Mouse (Mus musculus): Measurements from ENCODE around the gene Bag3.
A peak's percentile ranks its signal among the peaks of the same experiment; 100 is the strongest.

Gene Bag3

DNA sequence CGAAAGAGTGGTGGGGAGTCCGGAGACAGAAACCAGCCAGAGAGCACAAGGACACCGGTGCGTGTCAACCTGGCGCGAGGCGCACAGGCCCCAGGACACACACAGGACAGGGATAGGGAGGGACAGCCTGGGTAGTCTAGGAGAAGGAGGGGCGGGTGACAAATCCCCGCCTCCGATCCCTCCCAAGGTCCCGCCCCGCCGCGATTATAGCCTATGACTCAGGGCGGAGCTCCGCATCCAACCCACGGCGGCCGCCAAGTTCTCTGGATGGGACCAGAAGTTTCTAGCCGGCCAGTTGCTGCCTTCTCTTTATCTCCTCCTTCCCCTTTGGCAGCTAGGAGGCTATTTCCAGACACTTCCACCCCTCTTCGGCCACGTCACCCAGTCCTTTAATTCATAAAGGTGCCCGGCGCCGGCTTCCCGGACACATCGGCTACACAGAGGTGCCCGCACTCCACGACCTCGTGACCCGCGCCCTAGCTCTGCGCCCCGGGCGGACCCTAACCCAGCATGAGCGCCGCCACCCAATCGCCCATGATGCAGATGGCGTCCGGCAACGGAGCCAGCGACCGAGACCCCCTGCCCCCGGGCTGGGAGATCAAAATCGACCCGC, at the start of gene Bag3:
TSS of gene Bag3 (plus strand) at position 268 of the 613 bp plus-strand sequence.
- peak; percentile 98 for DNase-seq

DNA sequence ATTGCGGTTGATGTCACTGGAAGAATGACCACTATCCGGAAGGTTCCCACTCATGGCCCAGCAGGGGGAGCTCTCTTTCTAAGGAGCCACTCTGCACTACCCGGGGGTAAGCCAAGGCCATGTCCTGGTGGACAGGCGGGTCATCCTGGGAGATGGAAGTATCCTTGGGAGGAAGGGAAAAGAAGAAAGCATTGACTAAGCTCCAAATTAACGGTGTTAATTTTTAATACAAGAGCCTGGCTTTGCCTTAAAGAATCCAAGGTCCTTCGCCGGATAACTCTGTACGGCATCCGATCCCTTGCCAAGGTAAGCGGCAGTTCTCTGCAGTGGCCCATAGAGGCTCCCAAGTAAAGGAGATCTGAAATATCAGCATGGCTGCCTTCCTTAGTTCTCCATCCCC, 49.1 kb upstream of the Bag3 start:
- peak; percentile 85 for DNase-seq

DNA sequence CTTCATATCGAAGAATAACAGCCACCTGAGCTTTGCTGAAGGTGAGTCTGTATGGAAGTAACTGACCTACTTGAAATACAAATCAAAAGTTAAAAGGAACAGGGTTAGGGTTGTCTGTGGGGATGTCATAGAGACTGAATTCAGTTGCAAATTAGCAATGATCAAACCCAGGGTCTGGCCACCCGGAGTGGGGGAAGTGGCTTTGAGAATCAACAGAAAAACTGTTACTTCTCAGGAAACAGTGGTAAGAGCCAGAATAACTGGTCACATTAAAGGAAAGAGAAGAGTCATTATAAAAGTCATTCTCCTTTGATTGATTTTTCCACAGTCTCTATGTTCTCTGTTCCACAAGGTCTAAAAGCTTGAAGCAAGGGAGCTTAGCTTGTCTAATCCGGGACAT, 34.4 kb upstream of the Bag3 start:
- no peak for DNase-seq

DNA sequence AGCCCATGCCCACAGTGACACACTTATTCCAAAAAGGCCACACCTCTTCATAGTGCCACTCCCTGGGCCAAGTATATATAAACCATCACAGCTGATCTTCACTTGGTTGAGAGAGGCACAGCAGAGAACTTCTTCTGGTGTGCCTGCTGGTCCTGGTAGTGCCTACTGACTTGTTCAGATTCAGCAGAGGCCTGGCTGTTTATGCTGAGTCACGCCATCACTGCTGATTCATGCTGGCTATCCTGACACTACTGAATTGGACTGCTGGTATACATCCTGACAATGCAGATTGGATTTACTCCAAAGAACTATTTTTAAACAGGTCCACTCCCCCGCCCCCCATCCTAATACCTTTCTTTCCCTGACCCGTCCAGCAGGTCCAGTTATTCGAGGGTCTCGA, 28.9 kb upstream of the Bag3 start:
- DNase-seq, result no peak

DNA sequence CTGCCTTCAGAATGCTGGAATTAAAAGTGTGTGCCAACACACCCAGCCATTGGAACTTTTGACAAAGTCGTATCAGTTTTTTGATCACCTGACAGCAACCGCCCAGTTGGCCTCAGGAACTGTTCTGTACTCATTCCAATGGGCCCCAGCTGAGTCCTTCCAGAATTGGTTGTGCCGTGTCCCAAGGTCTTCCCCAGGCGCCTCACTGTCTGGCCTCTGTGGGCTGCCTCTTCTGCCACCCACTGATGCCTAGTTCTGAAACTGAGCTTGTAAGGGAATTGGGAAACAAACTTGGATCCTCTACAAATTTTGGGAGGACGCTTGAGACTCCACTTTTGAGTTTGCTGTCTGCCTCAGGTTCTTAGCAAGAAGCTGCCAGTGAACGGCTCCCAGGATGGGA, 23.6 kb upstream of the Bag3 start:
- no peak for DNase-seq

DNA sequence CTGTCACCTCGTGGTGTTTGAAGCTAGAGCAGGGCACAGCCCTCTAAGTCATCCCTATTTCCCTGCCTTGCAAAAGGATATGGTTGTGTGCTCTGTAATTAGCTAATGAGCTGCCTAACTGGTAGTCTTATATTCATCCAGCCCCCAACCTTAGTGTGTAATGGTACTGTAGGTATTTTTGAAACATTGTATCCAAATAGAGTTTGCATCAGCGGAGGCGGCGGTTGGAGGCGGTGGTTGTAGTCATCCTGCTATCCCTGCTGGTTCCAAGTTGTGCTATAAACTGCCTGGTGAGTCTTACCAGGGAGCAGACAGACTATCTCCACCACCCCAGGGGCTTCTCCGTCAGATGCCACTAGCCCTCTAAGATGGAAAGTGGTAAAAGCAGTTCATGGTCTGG, 19.3 kb upstream of the Bag3 start:
- DNase-seq, result no peak

DNA sequence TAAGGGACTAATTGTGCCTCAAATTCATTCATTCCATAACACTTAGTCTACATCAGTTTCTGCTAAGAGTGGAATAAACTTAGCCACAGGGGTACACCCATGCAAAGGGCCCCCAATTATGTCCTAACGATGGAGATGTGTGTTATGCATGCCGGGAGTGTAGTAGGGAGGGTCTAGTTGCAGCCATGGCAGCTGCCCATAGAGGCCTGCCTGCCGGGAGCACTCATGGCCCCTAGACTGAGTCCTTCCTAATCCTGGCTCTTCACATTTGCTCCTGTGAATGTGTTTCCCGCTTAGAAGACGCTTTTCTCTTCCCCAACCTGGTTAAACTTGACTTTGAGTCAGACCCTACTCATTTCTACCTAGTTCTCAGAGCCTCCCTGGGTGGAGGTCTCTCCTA, 11.5 kb upstream of the Bag3 start:
- no peak for DNase-seq

DNA sequence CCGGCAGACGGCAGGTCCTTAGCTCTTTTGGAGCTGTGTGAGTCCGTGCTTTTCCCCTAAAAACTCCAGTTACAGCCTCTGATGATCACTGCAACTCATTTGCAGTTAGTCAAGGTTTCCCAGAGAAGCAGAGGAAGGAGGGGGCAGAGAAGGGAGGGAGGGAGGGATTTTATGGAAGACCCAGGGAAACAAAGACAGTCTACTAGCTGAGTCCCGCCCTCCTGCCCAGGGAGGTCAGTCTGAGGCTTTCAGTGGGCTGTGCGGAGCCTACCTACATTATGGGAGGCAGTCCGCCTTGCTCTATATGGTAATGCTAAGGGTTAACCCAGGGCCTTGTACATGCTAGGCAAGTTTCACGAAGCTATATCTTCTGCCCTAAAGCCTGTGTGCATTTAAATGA, 9.9 kb upstream of the Bag3 start:
- DNase-seq, result no peak

DNA sequence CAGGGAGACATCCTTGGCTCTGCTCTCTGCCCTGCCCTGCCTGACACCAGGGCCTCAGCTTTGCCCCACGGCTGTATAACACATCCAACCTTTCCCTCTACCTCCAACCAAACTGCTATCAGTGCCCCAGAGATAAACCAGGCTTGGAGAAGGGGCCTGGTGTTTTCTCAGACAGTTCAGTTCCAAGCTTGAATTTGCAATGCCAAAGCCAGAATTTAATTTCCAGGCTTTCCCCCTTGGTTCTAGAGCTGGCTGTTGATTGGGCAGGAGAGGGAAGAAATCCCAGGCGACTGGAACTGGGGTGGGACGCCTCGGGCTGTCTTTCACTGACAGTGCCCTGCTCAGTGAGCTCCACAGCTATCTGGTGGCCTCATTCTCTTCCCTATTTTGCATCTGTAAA, 9.1 kb upstream of the Bag3 start:
- DNase-seq, result no peak

DNA sequence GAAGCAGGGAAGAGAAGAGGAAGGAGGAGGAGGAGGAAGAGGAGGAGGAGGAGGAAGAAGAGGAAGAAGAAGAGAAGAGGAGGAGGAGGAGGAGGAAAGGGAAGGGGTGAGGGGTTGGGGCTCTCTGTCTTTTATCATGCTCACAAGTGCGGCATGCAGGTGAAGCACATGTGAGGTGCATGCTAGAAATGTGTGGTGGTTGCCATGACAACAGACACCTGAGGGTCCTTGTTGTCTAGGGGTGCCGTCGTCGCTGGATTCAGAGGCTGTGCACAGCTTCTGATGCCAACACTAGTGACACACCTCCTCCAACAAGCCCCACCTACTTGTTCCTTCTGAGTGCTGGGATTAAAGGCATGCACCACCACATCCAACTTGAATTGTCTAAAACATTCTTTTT, 7.1 kb upstream of the Bag3 start:
- DNase-seq, result no peak

DNA sequence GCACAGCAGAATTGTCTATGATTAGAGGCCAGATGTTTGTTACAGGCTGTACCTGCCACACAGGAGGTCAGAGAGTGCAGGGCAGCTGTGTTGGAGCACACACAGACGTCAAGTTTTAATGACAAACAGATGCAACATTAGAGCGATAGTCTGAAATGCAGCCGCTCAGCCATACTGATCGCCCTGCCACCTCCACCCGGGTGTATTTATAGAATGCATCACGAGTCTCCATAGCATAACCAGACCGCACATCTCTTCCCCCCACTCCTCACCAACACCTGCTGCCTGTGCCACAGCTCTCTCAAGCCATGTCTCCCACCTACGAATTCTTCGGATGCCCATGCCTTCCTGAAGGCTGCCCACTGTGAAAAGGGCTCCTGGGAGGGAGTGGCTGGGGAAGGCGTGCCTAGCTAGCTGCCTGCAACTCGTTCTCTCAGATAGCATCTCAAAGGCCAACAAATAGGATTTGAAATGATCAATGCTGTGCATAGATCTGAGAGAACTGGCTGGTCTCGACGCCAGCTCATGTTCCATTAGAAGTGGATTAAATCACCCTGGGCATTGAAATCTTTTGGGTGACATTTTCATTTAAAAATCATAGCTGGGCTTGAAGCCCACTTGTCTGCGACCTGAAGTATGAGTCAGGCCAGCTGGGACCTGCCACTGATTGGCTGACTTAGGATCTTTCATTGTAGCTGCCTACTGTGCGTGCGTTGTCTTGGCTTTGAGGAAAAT, 3.9 kb upstream of the Bag3 start:
- DNase-seq, result no peak

DNA sequence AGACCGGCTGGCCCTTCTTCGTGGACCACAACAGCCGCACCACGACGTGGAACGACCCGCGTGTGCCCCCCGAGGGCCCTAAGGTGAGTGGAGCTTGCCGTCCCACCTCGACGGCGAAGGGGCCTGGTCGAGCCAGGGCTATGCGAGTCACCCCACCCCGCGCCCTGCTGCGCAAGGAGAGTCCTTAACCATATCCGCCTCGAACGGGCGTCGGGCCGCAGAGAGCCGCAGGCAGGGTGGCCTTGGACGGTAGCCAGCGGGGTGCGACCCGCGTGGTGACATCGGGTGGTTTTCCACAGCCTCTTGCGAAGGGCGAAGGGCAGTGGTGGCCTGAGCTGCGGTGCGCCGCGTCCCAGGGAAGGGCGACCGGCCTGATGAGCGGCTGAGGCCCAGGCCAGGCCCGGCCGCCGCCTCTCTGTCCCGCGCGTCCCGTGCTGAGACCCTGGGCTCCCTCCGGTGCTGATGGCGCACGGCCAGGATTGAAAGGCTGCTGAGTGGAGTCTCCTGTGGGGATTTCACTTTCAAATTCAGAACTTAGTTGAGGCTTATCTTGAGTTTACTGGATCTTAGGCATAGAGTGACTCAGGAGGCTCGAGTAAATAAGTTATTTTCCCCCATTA, 656 bp downstream of the Bag3 start:
- DNase-seq, result peak; percentile 86

DNA sequence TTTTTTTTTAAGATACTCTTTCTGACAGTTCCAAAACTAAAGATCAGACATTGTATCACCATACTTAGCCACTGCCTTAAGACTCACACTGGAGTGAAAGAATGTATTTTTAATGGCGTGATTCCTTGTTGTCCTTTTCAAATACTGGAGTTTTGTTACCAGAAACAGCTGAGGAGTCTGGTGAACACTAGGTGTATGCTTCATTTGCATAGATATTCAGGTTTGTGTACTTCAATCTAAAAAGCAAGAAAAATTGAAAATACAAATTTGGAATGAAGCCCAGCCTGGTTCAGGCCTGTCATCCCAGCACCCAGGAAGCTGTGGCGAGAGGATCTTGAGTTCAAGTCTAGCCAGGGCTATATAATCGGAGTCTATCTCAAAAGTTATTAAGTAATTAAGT, 1.2 kb downstream of the Bag3 start:
- DNase-seq, result no peak

DNA sequence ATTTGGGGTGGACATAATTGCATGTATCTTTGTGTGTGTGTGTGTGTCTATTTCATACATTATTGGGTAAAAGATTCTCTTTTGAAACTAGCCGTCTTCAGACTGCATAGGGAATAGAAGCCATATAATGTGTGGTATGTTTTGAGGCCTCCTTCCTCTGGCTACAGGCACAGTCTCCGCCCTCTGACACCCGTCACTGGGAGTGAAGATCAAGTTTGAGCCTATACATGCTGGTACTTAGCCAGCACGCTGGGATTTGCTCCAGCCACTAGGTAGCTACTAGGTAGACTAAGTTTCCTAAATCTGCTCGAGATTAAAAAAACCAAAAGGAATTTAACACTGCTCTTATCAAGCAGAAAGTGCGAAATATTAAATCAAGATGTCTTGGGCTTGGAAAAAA, 3.2 kb downstream of the Bag3 start:
- DNase-seq, result no peak

DNA sequence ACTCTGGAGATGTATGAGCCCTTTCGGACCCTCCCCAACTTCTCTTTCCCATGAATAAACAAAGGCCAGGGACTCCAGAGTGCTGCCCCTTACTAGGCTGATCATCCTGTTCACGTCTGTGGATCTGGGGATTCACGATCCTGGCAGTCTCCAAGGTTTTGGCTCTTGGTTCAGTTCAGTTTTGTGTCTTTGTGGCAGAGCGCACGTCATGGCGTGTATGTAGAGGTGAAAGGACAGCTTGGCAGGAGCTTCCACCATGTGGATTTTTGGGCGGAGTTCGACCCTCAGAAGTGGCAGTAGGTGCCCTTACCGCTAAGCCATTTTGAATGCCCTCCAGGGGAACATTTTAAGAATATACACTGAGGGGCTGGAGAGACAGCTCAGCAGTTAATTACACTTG, 5.2 kb downstream of the Bag3 start:
- no peak for DNase-seq

DNA sequence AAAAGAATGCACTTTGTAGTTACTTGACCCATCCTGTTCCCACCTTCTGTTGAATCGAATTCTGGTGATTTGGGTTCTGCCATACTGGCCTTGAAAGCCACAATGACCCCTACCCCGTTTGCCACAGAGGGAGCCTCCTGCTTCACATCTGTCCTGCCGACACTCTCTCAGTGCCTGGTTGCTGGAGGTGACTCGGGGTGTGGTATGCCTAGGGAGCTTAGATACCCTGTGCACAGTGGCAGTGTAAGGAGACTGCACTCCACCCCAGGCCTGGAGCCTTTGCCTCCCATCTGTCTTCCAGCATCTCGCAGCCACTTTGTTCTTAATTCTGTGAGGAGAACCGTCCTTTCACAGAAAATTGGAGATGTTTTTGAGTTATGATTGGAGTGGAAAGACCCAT, 5.7 kb downstream of the Bag3 start:
- no peak for DNase-seq

DNA sequence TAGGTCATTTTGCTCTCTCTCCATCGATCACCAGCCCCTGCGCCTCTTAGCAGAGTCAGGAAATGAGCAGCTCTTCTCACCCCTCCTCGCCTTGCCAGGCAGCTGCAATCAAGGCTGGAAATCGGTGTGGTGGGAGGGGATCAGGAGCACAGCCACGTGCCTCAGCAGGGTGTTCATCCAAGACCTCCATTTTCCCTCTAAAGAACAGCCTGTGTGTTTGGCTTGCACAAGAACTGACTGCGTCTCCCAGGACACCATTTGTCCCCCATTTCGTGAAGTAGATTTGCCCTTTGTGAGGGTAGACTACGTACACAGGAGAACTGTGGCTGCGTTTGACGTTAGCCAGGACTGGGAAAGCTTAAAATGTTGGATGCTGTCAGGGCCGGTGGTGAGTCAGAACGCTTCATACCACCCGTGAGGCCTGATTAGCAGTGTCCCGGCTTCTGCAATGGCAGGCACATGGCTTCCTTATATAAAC, 6.2 kb downstream of the Bag3 start:
- DNase-seq, result no peak

DNA sequence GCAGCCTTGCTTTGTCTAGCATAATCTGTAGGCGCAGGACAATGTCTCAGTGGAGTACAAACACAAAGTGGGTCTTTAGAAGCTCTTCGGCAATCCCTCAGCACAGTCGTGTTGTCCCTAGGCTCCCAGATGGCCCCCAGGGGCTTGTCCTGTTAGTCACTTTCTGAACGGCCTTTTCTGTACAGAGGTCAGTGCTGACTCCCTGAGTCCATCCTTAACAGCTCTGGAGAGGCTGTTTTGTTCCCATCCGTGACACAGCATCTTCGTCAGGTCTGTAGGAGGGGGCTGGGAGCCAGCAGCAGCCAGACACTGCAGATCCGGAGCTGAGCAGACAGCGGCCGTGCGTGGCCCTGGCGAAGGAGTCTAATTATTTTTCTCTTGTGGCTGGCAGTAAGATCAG, 7.6 kb downstream of the Bag3 start:
- DNase-seq, result no peak

DNA sequence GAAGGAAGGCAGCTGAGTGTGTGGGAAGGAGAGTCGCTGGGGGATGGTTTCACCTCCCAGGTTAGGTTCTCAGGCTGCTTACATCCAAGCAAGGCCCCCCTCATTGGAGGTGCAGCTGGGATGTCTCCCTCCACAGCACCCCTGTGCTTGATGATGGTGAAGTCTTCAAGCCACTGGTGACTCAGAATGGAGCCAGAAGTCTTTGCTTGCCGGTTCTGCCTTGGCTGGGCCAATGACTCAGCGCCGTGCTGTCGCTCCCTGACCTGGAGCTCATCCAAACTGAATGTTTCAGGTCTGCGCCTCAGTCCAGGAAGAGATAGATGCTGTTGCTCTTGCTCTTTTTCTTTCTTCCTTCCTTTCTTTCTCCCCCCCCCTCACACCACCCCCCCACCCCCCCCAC, 8.5 kb downstream of the Bag3 start:
- peak; percentile 49 for DNase-seq

DNA sequence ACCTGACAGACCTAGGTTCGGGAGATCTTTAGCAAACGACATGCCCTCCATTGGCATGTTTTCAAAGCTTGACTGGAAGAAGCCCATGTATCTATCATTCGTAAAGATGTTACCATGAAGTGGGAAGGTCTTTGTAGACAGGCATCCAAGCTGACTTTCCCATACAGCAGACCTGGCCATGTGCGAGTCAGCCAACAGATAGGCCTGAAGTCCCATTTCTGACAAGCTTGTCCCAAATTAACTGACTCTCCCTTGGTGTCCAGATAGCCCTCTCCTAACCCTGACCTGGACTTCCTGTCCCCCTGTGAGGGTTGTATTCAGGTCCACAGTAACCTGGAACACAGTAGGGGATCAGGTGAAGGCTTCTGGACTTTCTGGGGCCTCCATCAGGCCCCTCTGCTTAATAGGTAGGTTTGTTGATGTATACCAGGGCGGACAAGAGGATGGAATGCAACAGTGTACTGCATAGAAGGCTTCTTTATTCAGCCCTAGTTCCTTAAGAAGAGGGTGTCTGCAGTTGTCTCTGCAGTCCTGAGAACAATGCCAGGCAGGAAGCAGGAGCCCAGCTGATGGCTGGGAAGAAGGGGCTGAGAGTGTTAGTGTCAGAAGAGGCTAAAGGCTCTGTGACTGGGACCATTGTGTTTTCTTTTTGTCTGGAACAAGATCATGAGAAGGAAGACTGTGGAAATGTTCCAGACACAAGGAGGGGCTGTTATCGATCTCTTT, 9.2 kb downstream of the Bag3 start:
- DNase-seq, result no peak

DNA sequence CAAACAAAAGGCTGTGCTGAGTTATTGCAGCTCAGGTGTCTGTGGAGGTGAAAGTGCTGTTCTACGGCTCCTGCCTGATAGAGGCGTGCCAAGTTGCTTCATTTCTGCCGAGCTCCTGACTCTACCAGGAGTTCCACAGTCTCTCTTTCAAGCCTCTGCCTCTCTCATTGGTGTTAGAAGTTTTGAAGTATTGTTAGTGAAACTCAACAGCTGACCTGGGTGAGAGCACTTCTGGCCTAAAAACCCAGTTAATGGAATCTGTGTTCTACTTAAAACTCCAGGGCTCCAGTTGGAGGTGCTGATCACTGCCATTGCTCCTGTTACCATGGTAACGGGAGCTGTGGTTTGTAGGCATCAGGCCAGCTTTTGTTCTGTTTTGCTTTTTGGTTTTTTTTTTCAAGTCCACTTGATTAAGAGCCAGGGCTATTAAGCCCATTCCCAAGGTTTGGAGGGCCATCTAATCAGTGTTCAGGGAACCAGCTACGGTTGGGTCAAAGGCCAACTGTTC, 11.6 kb downstream of the Bag3 start:
- DNase-seq, result no peak

DNA sequence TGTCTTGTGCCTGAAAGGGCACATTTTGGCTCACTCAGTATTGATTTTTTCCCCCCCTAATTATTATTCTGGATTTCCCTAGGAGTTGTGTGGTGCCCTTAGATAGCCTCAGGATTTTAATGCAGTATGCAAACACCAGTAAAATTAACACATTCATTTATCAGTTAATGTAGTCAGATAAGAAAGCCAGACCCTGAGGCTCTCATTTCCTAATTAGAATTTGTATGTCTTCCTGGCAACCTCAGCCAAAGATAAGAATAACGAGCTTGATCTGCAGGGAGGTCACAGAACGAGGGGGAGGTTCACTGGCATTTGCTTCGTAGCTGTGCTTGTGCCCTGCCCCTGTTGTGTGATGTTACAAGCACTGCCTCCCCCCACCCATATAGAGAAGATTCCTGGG, 12.7 kb downstream of the Bag3 start:
- DNase-seq, result no peak

DNA sequence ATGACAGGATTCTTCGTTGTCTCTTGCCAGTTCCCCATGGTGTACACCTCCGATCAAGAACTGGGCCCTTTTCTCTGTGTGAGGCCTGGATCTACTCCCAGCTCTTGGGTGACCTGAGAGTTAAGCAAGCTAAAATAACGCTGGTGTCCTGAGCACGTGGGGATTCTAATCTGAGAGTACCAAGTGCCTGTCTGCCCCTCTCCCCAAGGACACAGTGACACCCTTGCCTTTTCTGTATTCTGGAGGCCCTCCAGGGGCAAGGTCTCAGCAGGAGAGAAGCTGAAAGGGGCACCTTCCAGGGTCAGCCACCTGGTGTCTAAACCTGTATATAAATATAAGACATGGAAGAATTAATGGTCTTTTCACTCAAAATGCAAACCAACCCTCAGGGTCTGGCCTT, 14.3 kb downstream of the Bag3 start:
- DNase-seq, result no peak

DNA sequence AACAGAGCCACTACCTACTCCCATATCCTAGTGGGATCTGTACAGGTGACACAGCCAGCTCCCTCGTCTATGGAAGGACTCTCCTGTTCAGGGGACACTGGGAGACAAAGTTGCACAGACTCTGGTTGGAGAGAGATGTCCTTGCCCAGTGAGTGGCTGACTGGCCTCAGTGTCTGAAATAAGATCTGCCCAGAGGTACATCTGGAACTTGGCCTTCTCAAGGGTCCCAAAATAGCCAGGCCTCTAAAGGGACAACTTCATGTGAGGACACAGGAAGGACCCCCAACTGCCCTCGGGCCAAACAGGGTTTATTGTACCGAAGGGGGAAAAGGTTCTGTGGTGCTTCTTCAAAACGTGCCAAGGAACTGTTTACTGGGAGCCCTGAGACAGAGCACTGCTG, 14.8 kb downstream of the Bag3 start:
- DNase-seq, result no peak

Data from kidney, adult 18-20 months (tissue).